In genomic region chr6:36221308-36221707, GRCm38 (mm10) we compare ENCODE assay signal across 23 mouse cellular contexts.
DNase-seq lines count a peak whose midpoint lies in the region; ATAC-seq and TF ChIP-seq lines count a peak whose summit lies in the region.
"Had no signal": no experiment of that assay in that cellular context is flagged by ENCODE, and none has a peak within 500 bp of the region (broad histone marks: within the 10 kb centered on the region; RNA-seq: fewer than 3 reads in every experiment).

No protein-coding gene starts in this region.

- H3K4me2 ChIP-seq in lung, embryonic 15.5 days: no peak overlapping the region
- no peak overlapping the region for H3K4me2 ChIP-seq in lung, postnatal 0 days (replicated peaks; ENCODE audit: low read depth, low read length)
- H3K4me2 ChIP-seq: embryonic facial prominence, embryonic 13.5 days; embryonic facial prominence, embryonic 15.5 days; forebrain, embryonic 12.5 days had no signal

- H3K36me3 ChIP-seq in lung, embryonic 15.5 days: no peaks in the 10 kb centered on the region
- no peaks in the 10 kb centered on the region for H3K36me3 ChIP-seq in lung, postnatal 0 days (ENCODE audit: insufficient read depth, low read length)
- H3K36me3 ChIP-seq in heart, embryonic 10.5 days: no peaks in the 10 kb centered on the region
- H3K36me3 ChIP-seq: embryonic facial prominence, embryonic 13.5 days; embryonic facial prominence, embryonic 15.5 days; forebrain, embryonic 10.5 days; forebrain, embryonic 12.5 days had no signal

- H3K9ac ChIP-seq in lung, embryonic 15.5 days: no peak overlapping the region
- no peak overlapping the region for H3K9ac ChIP-seq in lung, postnatal 0 days (replicated peaks; ENCODE audit: low read depth)
- H3K9ac ChIP-seq: embryonic facial prominence, embryonic 13.5 days; embryonic facial prominence, embryonic 15.5 days; forebrain, embryonic 12.5 days had no signal

- TF ChIP-seq CTCF in lung, adult 2 months (IDR thresholded peaks at IDR 0.05; ENCODE audit: insufficient read depth, low read length): no peak
- TF ChIP-seq CTCF in lung, postnatal 0 days (IDR thresholded peaks at IDR 0.05): no peak

- no peaks in the 10 kb centered on the region for H3K27me3 ChIP-seq in lung, embryonic 15.5 days
- no peaks in the 10 kb centered on the region for H3K27me3 ChIP-seq in lung, postnatal 0 days (replicated peaks; ENCODE audit: insufficient read depth, low read length)
- H3K27me3 ChIP-seq in heart, embryonic 10.5 days (ENCODE audit: insufficient read depth, poor library complexity, severe bottlenecking): no peaks in the 10 kb centered on the region
- H3K27me3 ChIP-seq: embryonic facial prominence, embryonic 13.5 days; embryonic facial prominence, embryonic 15.5 days; forebrain, embryonic 12.5 days had no signal

- no peaks in the 10 kb centered on the region for H3K4me1 ChIP-seq in lung, embryonic 15.5 days
- H3K4me1 ChIP-seq in lung, adult 2 months (ENCODE audit: control insufficient read depth, insufficient read depth, low read length): no peaks in the 10 kb centered on the region
- no peaks in the 10 kb centered on the region for H3K4me1 ChIP-seq in lung, postnatal 0 days (ENCODE audit: insufficient read depth, low read depth, low read length)
- no peaks in the 10 kb centered on the region for H3K4me1 ChIP-seq in heart, embryonic 10.5 days
- H3K4me1 ChIP-seq: embryonic facial prominence, embryonic 13.5 days; embryonic facial prominence, embryonic 15.5 days; forebrain, embryonic 12.5 days had no signal

- peak; percentile 14; the same call in 1 of the 2 replicates for ATAC-seq in lung, embryonic 15.5 days (ENCODE audit: borderline replicate concordance, extremely low read depth, low FRiP score, low TSS enrichment)
- ATAC-seq in lung, postnatal 0 days: peak; percentile 88
- ATAC-seq: forebrain, embryonic 14.5 days had no signal

- WGBS in lung, embryonic 15.5 days: 50% methylated on average over 4 of the region's 4 CpGs
- 54% methylated on average over 4 of the region's 4 CpGs for WGBS in lung, adult 2 months
- 42% methylated on average over 4 of the region's 4 CpGs for WGBS in lung, postnatal 0 days
- WGBS in heart, embryonic 10.5 days: 74% methylated on average over 4 of the region's 4 CpGs

- H3K4me3 ChIP-seq in lung, embryonic 15.5 days: no peak overlapping the region
- no peak overlapping the region for H3K4me3 ChIP-seq in lung, adult 2 months (replicated peaks; ENCODE audit: extremely low read depth, low read depth, low read length)
- no peak overlapping the region for H3K4me3 ChIP-seq in lung, postnatal 0 days (ENCODE audit: low read depth, low read length)
- H3K4me3 ChIP-seq in heart, embryonic 10.5 days: no peak overlapping the region
- H3K4me3 ChIP-seq: embryonic facial prominence, embryonic 13.5 days; embryonic facial prominence, embryonic 15.5 days; erythroblast, embryonic 14.5 days; forebrain, embryonic 10.5 days; forebrain, embryonic 12.5 days had no signal

- TF ChIP-seq POLR2A in lung, adult 2 months (IDR thresholded peaks at IDR 0.05; ENCODE audit: borderline replicate concordance, extremely low read depth, low read depth, low read length): no peak

- TF ChIP-seq EP300 in lung, postnatal 0 days (IDR thresholded peaks at IDR 0.05): peak; percentile 49; the same call in 1 of the 2 replicates

- H3K9me3 ChIP-seq in lung, embryonic 15.5 days: no peaks in the 10 kb centered on the region
- H3K9me3 ChIP-seq in lung, postnatal 0 days (ENCODE audit: low read length): no peaks in the 10 kb centered on the region
- H3K9me3 ChIP-seq in heart, embryonic 10.5 days: no peaks in the 10 kb centered on the region
- H3K9me3 ChIP-seq: embryonic facial prominence, embryonic 13.5 days; embryonic facial prominence, embryonic 15.5 days; forebrain, embryonic 10.5 days; forebrain, embryonic 12.5 days had no signal

- no peak for DNase-seq in lung, adult 2 months
- peak; percentile 56 for DNase-seq in lung, postnatal 0 days (ENCODE audit: low spot score)
- no peak for DNase-seq in lung, postnatal 14 days
- peak; percentile 2 for DNase-seq in lung, postnatal 25 days (ENCODE audit: low spot score)
- DNase-seq in lung, postnatal 36 days: peak; percentile 4
- DNase-seq in heart, embryonic 10.5 days (ENCODE audit: low spot score): no peak
- DNase-seq: adrenal gland, adult 2 months; adrenal gland, postnatal 10 days; adrenal gland, postnatal 25 days; cerebellum, adult 11 months; cerebellum, adult 18-20 months; cerebellum, adult 8-10 months; cerebellum, adult 9-11 months; cerebellum, postnatal 14 days; cerebellum, postnatal 36 days; embryo, embryonic 11 days had no signal

- no peak overlapping the region for H3K27ac ChIP-seq in lung, embryonic 15.5 days
- no peak overlapping the region for H3K27ac ChIP-seq in lung, postnatal 0 days (ENCODE audit: low read length)
- no peak overlapping the region for H3K27ac ChIP-seq in heart, embryonic 10.5 days
- H3K27ac ChIP-seq: embryonic facial prominence, embryonic 13.5 days; embryonic facial prominence, embryonic 15.5 days; forebrain, embryonic 10.5 days; forebrain, embryonic 12.5 days had no signal

Comparison
In these comparisons a context has a peak if more than half of its experiments do, and no peak if none do; other contexts are left out.
1. DNase-seq: peak in lung, postnatal 0 days (single experiment), lung, postnatal 25 days (single experiment) and lung, postnatal 36 days (single experiment); none in lung, adult 2 months (single experiment), lung, postnatal 14 days (single experiment) and heart, embryonic 10.5 days (single experiment).